Mouse (Mus musculus) C2C12 (cell line): Measurements from ENCODE around the gene Psmb2.

Source experiments
- CEBPB ChIP-seq: IDR thresholded peaks from one replicate; pipeline ENCODE4 v1.6.1; 2011; ENCODE audit warnings: low read depth, mild to moderate bottlenecking, control low read depth, moderate library complexity
- CTCF ChIP-seq: IDR thresholded peaks from one replicate; pipeline ENCODE4 v1.5.1; 2011; ENCODE audit not compliant: control insufficient read depth, insufficient read depth, insufficient read length
- FOSL1 ChIP-seq: IDR thresholded peaks from one replicate; pipeline ENCODE4 v1.8.0; 2011; ENCODE audit warnings: mild to moderate bottlenecking, low read length; ENCODE audit not compliant: poor library complexity, insufficient read depth, severe bottlenecking
- MAX ChIP-seq: IDR thresholded peaks from one replicate; pipeline ENCODE4 v1.6.1; 2011; ENCODE audit warnings: mild to moderate bottlenecking, control low read depth
- MYOD1 ChIP-seq: IDR thresholded peaks from one replicate; pipeline ENCODE4 v1.6.1; 2011; ENCODE audit warnings: low read depth; ENCODE audit not compliant: control insufficient read depth, insufficient read length
- MYOG ChIP-seq: IDR thresholded peaks from one replicate; pipeline ENCODE4 v1.6.1; 2011; ENCODE audit not compliant: control insufficient read depth, insufficient read length; ENCODE audit errors: extremely low read depth
- USF1 ChIP-seq: IDR thresholded peaks from one replicate; pipeline ENCODE4 v1.6.1; 2011; ENCODE audit warnings: low read depth, mild to moderate bottlenecking, control low read depth, moderate library complexity

GRCm38 (mm10) chr4:126647996-126648910 is 29.2 kb upstream of the Psmb2 start:
- no peak for TF ChIP-seq CTCF
- TF ChIP-seq MYOG, result no peak
- TF ChIP-seq USF1, result no peak
- TF ChIP-seq MAX, result no peak
- TF ChIP-seq CEBPB, result no peak
- TF ChIP-seq FOSL1, result no peak
- no peak for TF ChIP-seq MYOD1
